Mouse (Mus musculus) forebrain, embryonic 16.5 days (tissue): ENCODE results near the gene Itprid2. TPM values are rescaled to one million over a fixed set of nuclear protein-coding genes. Genes with fewer than 3 reads are reported as not detected.

Source experiments
- ATAC-seq: fragments of 200-750 bp; cut with Nextera tagmentation; 2 replicates; pipeline ENCODE4 v1.8.0; 2017; ENCODE audit warnings: mild to moderate bottlenecking, moderate library complexity
- H3K27ac ChIP-seq: fragments of 300-500 bp; sonication (generic); 2 replicates; pipeline ENCODE4 v1.5.1; 2014; ENCODE audit warnings: low read length, control low read depth
- H3K27me3 ChIP-seq: fragments of 300-500 bp; sonication (generic); replicated peaks from 2 replicates; pipeline ENCODE4 v1.6.1; 2014; ENCODE audit warnings: low read length; ENCODE audit not compliant: control insufficient read depth, insufficient read depth
- H3K36me3 ChIP-seq: fragments of 300-500 bp; sonication (generic); 2 replicates; pipeline ENCODE4 v1.6.1; 2014; ENCODE audit not compliant: control insufficient read depth, insufficient read depth
- H3K4me1 ChIP-seq: fragments of 300-500 bp; sonication (generic); replicated peaks from 2 replicates; pipeline ENCODE4 v1.6.1; 2014; ENCODE audit warnings: low read length; ENCODE audit not compliant: control insufficient read depth, insufficient read depth
- H3K4me2 ChIP-seq: fragments of 300-500 bp; sonication (generic); 2 replicates; pipeline ENCODE4 v1.6.1; 2014; ENCODE audit warnings: mild to moderate bottlenecking, low read length, control low read depth
- H3K4me3 ChIP-seq: fragments of 300-500 bp; sonication (generic); replicated peaks from 2 replicates; pipeline ENCODE4 v1.5.1; 2014; ENCODE audit warnings: mild to moderate bottlenecking, low read length, control low read depth
- H3K9ac ChIP-seq: fragments of 300-500 bp; sonication (generic); replicated peaks from 2 replicates; pipeline ENCODE4 v1.6.1; 2014; ENCODE audit warnings: low read depth, low read length, control low read depth
- H3K9me3 ChIP-seq: fragments of 300-500 bp; sonication (generic); 2 replicates; pipeline ENCODE4 v1.6.1; 2016; ENCODE audit warnings: low read length; ENCODE audit not compliant: control insufficient read depth
- WGBS: fragments of 180-500 bp; shearing (Covaris S2); extraction: QIAGEN DNeasy Blood & Tissue Kit; methylation state at CpG from one replicate; pipeline ENCODE4 v1.1.7; 2014; 5-methylcytosine and 5-hydroxymethylcytosine counted together
- polyA plus RNA-seq: library from polyadenylated mRNA; unstranded; fragments of >200 nt; fragmentation: Nextera tagmentation; extraction: Ambion mirVana; gene quantifications from 2 replicates; pipeline ENCODE4 v1.2.1, GENCODE M21; 2015

Gene Itprid2
- polyA plus RNA-seq, 1 experiment from 2014 or later = 4.7 TPM

- Histone ChIP-seq H3K27me3 (no peaks in the 10 kb centered on the region), H3K4me3 (no peak overlapping the region), H3K36me3 (no peaks in the 10 kb centered on the region), H3K9me3 (no peaks in the 10 kb centered on the region), H3K27ac (no peak overlapping the region), H3K4me2 (no peak overlapping the region), H3K4me1 (no peaks in the 10 kb centered on the region), H3K9ac (no peak overlapping the region)
- no peak for ATAC-seq
Observed at GRCm38 (mm10) chr2:79717846-79718245, 82.7 kb downstream of the Itprid2 start.

GRCm38 (mm10) chr2:79722415-79722814 lies 87.3 kb downstream of the Itprid2 start:
- no peak for ATAC-seq
- H3K4me2 ChIP-seq = no peak overlapping the region
- 69% methylated on average over 1 of the region's 1 CpGs for WGBS
- no peak overlapping the region for H3K9ac ChIP-seq
- H3K27ac ChIP-seq = no peak overlapping the region
- no peaks in the 10 kb centered on the region for H3K27me3 ChIP-seq
- no peak overlapping the region for H3K4me3 ChIP-seq
- H3K4me1 ChIP-seq = no peaks in the 10 kb centered on the region
- no peaks in the 10 kb centered on the region for H3K36me3 ChIP-seq
- H3K9me3 ChIP-seq = no peaks in the 10 kb centered on the region

Other genes with a start within 250 kb of the Itprid2 start
- gene Neurod1, start 178.6 kb upstream of the Itprid2 start, polyA plus RNA-seq = 55.8 and 68.6 TPM in 2 replicates
- 1.3 and 1.5 TPM in 2 replicates for gene Cerkl, start 178.6 kb upstream of the Itprid2 start, polyA plus RNA-seq
- gene Ppp1r1c, start 72.4 kb downstream of the Itprid2 start, polyA plus RNA-seq = not detected in 2 replicates